Mouse (Mus musculus): ENCODE data around the gene Poc1a. TPM values are rescaled to one million over a fixed set of nuclear protein-coding genes. Genes with fewer than 3 reads are reported as not detected.
A peak's percentile ranks its signal among the peaks of the same experiment; 100 is the strongest.

Gene Poc1a
- polyA plus RNA-seq, 1 experiment from 2014 or later, result 31.5 TPM

- H3K9ac ChIP-seq (replicated peaks), result no peak overlapping the region
- H3K4me1 ChIP-seq (replicated peaks), result peaks cover 19% of the 10 kb centered on the region
- WGBS, result 58% methylated on average over 19 of the region's 19 CpGs
- ATAC-seq (ENCODE audit: insufficient number of reproducible peaks, insufficient read depth, low FRiP score, low TSS enrichment, low read depth), result no peak
- H3K27me3 ChIP-seq, result no peaks in the 10 kb centered on the region
- H3K4me2 ChIP-seq, result no peak overlapping the region
- H3K4me3 ChIP-seq (replicated peaks), result no peak overlapping the region
- peak overlapping the region; percentile 74 for H3K27ac ChIP-seq
- peaks cover 61% of the 10 kb centered on the region for H3K36me3 ChIP-seq
- no peaks in the 10 kb centered on the region for H3K9me3 ChIP-seq
Measured at GRCm38 (mm10) chr9:106242813-106243488, 37.9 kb upstream of the Poc1a start.

GRCm38 (mm10) chr9:106249550-106249949 lies 31.3 kb upstream of the Poc1a start:
- 91% methylated on average over 11 of the region's 11 CpGs for WGBS
- H3K9ac ChIP-seq (replicated peaks), result no peak overlapping the region
- no peaks in the 10 kb centered on the region for H3K9me3 ChIP-seq
- no peak overlapping the region for H3K27ac ChIP-seq
- H3K27me3 ChIP-seq, result no peaks in the 10 kb centered on the region
- H3K4me2 ChIP-seq, result no peak overlapping the region
- no peak for ATAC-seq (ENCODE audit: insufficient number of reproducible peaks, insufficient read depth, low FRiP score, low TSS enrichment, low read depth)
- H3K36me3 ChIP-seq, result peaks cover 8% of the 10 kb centered on the region; the same call in 1 of the 2 replicates
- no peak overlapping the region for H3K4me3 ChIP-seq (replicated peaks)
- peaks cover 18% of the 10 kb centered on the region for H3K4me1 ChIP-seq (replicated peaks)

- H3K9ac ChIP-seq (replicated peaks), result no peak overlapping the region
- WGBS, result 61% methylated on average over 4 of the region's 4 CpGs
- no peak overlapping the region for H3K4me3 ChIP-seq (replicated peaks)
- no peak overlapping the region for H3K27ac ChIP-seq
- no peaks in the 10 kb centered on the region for H3K9me3 ChIP-seq
- peaks cover 18% of the 10 kb centered on the region for H3K4me1 ChIP-seq (replicated peaks)
- H3K4me2 ChIP-seq, result no peak overlapping the region
- H3K36me3 ChIP-seq, result peaks cover 1% of the 10 kb centered on the region; the same call in 1 of the 2 replicates
- no peaks in the 10 kb centered on the region for H3K27me3 ChIP-seq
- ATAC-seq (ENCODE audit: insufficient number of reproducible peaks, insufficient read depth, low FRiP score, low TSS enrichment, low read depth), result no peak
Measured at GRCm38 (mm10) chr9:106250245-106250644, 30.6 kb upstream of the Poc1a start.

GRCm38 (mm10) chr9:106251066-106251465 lies 29.8 kb upstream of the Poc1a start:
- WGBS, result 80% methylated on average over 8 of the region's 8 CpGs

GRCm38 (mm10) chr9:106254001-106254400 lies 26.9 kb upstream of the Poc1a start:
- Histone ChIP-seq H3K4me3 (replicated peaks) (no peak overlapping the region), H3K27me3 (no peaks in the 10 kb centered on the region), H3K9me3 (no peaks in the 10 kb centered on the region), H3K36me3 (no peaks in the 10 kb centered on the region), H3K9ac (replicated peaks) (no peak overlapping the region), H3K4me2 (no peak overlapping the region), H3K27ac (no peak overlapping the region), H3K4me1 (replicated peaks) (no peaks in the 10 kb centered on the region)
- WGBS, result 81% methylated on average over 2 of the region's 2 CpGs
- ATAC-seq (ENCODE audit: insufficient number of reproducible peaks, insufficient read depth, low FRiP score, low TSS enrichment, low read depth), result no peak

More at GRCm38 (mm10) chr9:106251066-106251465, 29.8 kb upstream of the Poc1a start:
- no peaks in the 10 kb centered on the region for H3K36me3 ChIP-seq
- H3K27me3 ChIP-seq, result no peaks in the 10 kb centered on the region
- no peak overlapping the region for H3K27ac ChIP-seq
- no peak overlapping the region for H3K4me3 ChIP-seq (replicated peaks)
- no peaks in the 10 kb centered on the region for H3K9me3 ChIP-seq
- H3K4me1 ChIP-seq (replicated peaks), result peaks cover 18% of the 10 kb centered on the region
- ATAC-seq (ENCODE audit: insufficient number of reproducible peaks, insufficient read depth, low FRiP score, low TSS enrichment, low read depth), result no peak
- H3K4me2 ChIP-seq, result no peak overlapping the region
- no peak overlapping the region for H3K9ac ChIP-seq (replicated peaks)

GRCm38 (mm10) chr9:106258412-106258811 lies 22.4 kb upstream of the Poc1a start:
- ATAC-seq (ENCODE audit: insufficient number of reproducible peaks, insufficient read depth, low FRiP score, low TSS enrichment, low read depth), result no peak
- Histone ChIP-seq H3K4me1 (replicated peaks) (no peaks in the 10 kb centered on the region), H3K36me3 (no peaks in the 10 kb centered on the region), H3K9ac (replicated peaks) (no peak overlapping the region), H3K9me3 (no peaks in the 10 kb centered on the region), H3K27me3 (no peaks in the 10 kb centered on the region), H3K4me2 (no peak overlapping the region), H3K4me3 (replicated peaks) (no peak overlapping the region), H3K27ac (no peak overlapping the region)
- WGBS, result 90% methylated on average over 4 of the region's 4 CpGs

- H3K4me1 ChIP-seq (replicated peaks), result no peaks in the 10 kb centered on the region
- no peaks in the 10 kb centered on the region for H3K27me3 ChIP-seq
- no peak for ATAC-seq (ENCODE audit: insufficient number of reproducible peaks, insufficient read depth, low FRiP score, low TSS enrichment, low read depth)
- no peak overlapping the region for H3K9ac ChIP-seq (replicated peaks)
- no peak overlapping the region for H3K27ac ChIP-seq
- no peak overlapping the region for H3K4me3 ChIP-seq (replicated peaks)
- H3K4me2 ChIP-seq, result no peak overlapping the region
- WGBS, result 77% methylated on average over 5 of the region's 5 CpGs
- H3K36me3 ChIP-seq, result no peaks in the 10 kb centered on the region
- H3K9me3 ChIP-seq, result no peaks in the 10 kb centered on the region
Measured at GRCm38 (mm10) chr9:106258990-106259389, 21.9 kb upstream of the Poc1a start.

GRCm38 (mm10) chr9:106261058-106261457 lies 19.8 kb upstream of the Poc1a start:
- Histone ChIP-seq H3K27me3 (no peaks in the 10 kb centered on the region), H3K9ac (replicated peaks) (no peak overlapping the region), H3K36me3 (no peaks in the 10 kb centered on the region), H3K4me1 (replicated peaks) (no peaks in the 10 kb centered on the region), H3K4me3 (replicated peaks) (no peak overlapping the region), H3K9me3 (no peaks in the 10 kb centered on the region), H3K27ac (no peak overlapping the region), H3K4me2 (no peak overlapping the region)
- 85% methylated on average over 6 of the region's 6 CpGs for WGBS
- no peak for ATAC-seq (ENCODE audit: insufficient number of reproducible peaks, insufficient read depth, low FRiP score, low TSS enrichment, low read depth)

GRCm38 (mm10) chr9:106261491-106261890 lies 19.4 kb upstream of the Poc1a start:
- Histone ChIP-seq H3K4me3 (replicated peaks) (no peak overlapping the region), H3K27me3 (no peaks in the 10 kb centered on the region), H3K36me3 (no peaks in the 10 kb centered on the region), H3K9ac (replicated peaks) (no peak overlapping the region), H3K9me3 (no peaks in the 10 kb centered on the region), H3K4me1 (replicated peaks) (no peaks in the 10 kb centered on the region), H3K4me2 (no peak overlapping the region), H3K27ac (no peak overlapping the region)
- ATAC-seq (ENCODE audit: insufficient number of reproducible peaks, insufficient read depth, low FRiP score, low TSS enrichment, low read depth), result no peak
- 83% methylated on average over 3 of the region's 3 CpGs for WGBS

- ATAC-seq (ENCODE audit: insufficient number of reproducible peaks, insufficient read depth, low FRiP score, low TSS enrichment, low read depth), result no peak
- Histone ChIP-seq H3K4me2 (no peak overlapping the region), H3K4me3 (replicated peaks) (no peak overlapping the region), H3K36me3 (no peaks in the 10 kb centered on the region), H3K27me3 (no peaks in the 10 kb centered on the region), H3K4me1 (replicated peaks) (no peaks in the 10 kb centered on the region), H3K9me3 (no peaks in the 10 kb centered on the region), H3K27ac (no peak overlapping the region), H3K9ac (replicated peaks) (no peak overlapping the region)
- WGBS, result 83% methylated on average over 3 of the region's 3 CpGs
Measured at GRCm38 (mm10) chr9:106262075-106262474, 18.8 kb upstream of the Poc1a start.

GRCm38 (mm10) chr9:106263381-106263924 lies 17.4 kb upstream of the Poc1a start:
- ATAC-seq (ENCODE audit: insufficient number of reproducible peaks, insufficient read depth, low FRiP score, low TSS enrichment, low read depth), result no peak
- H3K36me3 ChIP-seq, result no peaks in the 10 kb centered on the region
- no peaks in the 10 kb centered on the region for H3K9me3 ChIP-seq
- no peak overlapping the region for H3K27ac ChIP-seq
- H3K9ac ChIP-seq (replicated peaks), result no peak overlapping the region
- no peaks in the 10 kb centered on the region for H3K4me1 ChIP-seq (replicated peaks)
- WGBS, result 88% methylated on average over 9 of the region's 9 CpGs
- H3K4me2 ChIP-seq, result no peak overlapping the region
- H3K27me3 ChIP-seq, result no peaks in the 10 kb centered on the region
- no peak overlapping the region for H3K4me3 ChIP-seq (replicated peaks)
